Mouse (Mus musculus) intestine, postnatal 0 days (tissue): ENCODE results near the gene Gsg1l. TPM values are rescaled to one million over a fixed set of nuclear protein-coding genes. Genes with fewer than 3 reads are reported as not detected.

Experiments
- ATAC-seq: fragments of 200-750 bp; cut with Nextera tagmentation; 2 replicates; pipeline ENCODE4 v1.8.0; 2017; ENCODE audit warnings: mild to moderate bottlenecking, moderate TSS enrichment, moderate library complexity
- H3K27ac ChIP-seq: fragments of 300-500 bp; sonication (generic); 2 replicates; pipeline ENCODE4 v1.5.1; 2014; ENCODE audit warnings: mild to moderate bottlenecking, low read depth, low read length, moderate library complexity
- H3K27me3 ChIP-seq: fragments of 300-500 bp; sonication (generic); replicated peaks from 2 replicates; pipeline ENCODE4 v1.6.1; 2014; ENCODE audit warnings: low read length, mixed read lengths; ENCODE audit not compliant: control insufficient read depth, insufficient read depth
- H3K36me3 ChIP-seq: fragments of 300-500 bp; sonication (generic); 2 replicates; pipeline ENCODE4 v1.6.1; 2014; ENCODE audit warnings: mild to moderate bottlenecking, moderate library complexity; ENCODE audit not compliant: control insufficient read depth, insufficient read depth
- H3K4me1 ChIP-seq: fragments of 300-500 bp; sonication (generic); replicated peaks from 2 replicates; pipeline ENCODE4 v1.6.1; 2014; ENCODE audit warnings: antibody characterized with exemption, low read length, mixed read lengths; ENCODE audit not compliant: control insufficient read depth, insufficient read depth
- H3K4me2 ChIP-seq: fragments of 300-500 bp; sonication (generic); replicated peaks from 2 replicates; pipeline ENCODE4 v1.6.1; 2014; ENCODE audit warnings: low read depth, mild to moderate bottlenecking, moderate library complexity
- H3K4me3 ChIP-seq: fragments of 300-500 bp; sonication (generic); 2 replicates; pipeline ENCODE4 v1.5.1; 2014; ENCODE audit warnings: low read depth, low read length
- H3K9ac ChIP-seq: fragments of 300-500 bp; sonication (generic); 2 replicates; pipeline ENCODE4 v1.6.1; 2014; ENCODE audit warnings: mild to moderate bottlenecking, low read depth, low read length
- H3K9me3 ChIP-seq: fragments of 300-500 bp; sonication (generic); 2 replicates; pipeline ENCODE4 v1.6.1; 2016; ENCODE audit warnings: mixed run types; ENCODE audit not compliant: control insufficient read depth
- CTCF ChIP-seq: sonication (generic); IDR thresholded peaks from 2 replicates; pipeline ENCODE4 v1.5.1; 2016; ENCODE audit warnings: low read depth, mild to moderate bottlenecking, control low read depth, antibody characterized with exemption, moderate library complexity
- WGBS: fragments of 180-500 bp; shearing (Covaris S2); extraction: QIAGEN DNeasy Blood & Tissue Kit; methylation state at CpG from one replicate; pipeline ENCODE4 v1.1.7; 2014; 5-methylcytosine and 5-hydroxymethylcytosine counted together
- polyA plus RNA-seq: library from polyadenylated mRNA; unstranded; fragments of >200 nt; fragmentation: Nextera tagmentation; extraction: Ambion mirVana; gene quantifications from 2 replicates; pipeline ENCODE4 v1.2.1, GENCODE M21; 2015

The Gsg1l gene
- polyA plus RNA-seq, 1 experiment from 2014 or later: 0.52 TPM

GRCm38 (mm10) chr7:125988326-125988725 is 93.9 kb downstream of the Gsg1l start:
- Histone ChIP-seq H3K9ac (no peak overlapping the region), H3K27ac (no peak overlapping the region), H3K9me3 (no peaks in the 10 kb centered on the region), H3K4me2 (no peak overlapping the region), H3K4me1 (no peaks in the 10 kb centered on the region), H3K4me3 (no peak overlapping the region), H3K27me3 (no peaks in the 10 kb centered on the region), H3K36me3 (no peaks in the 10 kb centered on the region)
- ATAC-seq: no peak
- TF ChIP-seq CTCF: no peak
- WGBS: 90% methylated on average over 3 of the region's 3 CpGs

DNA sequence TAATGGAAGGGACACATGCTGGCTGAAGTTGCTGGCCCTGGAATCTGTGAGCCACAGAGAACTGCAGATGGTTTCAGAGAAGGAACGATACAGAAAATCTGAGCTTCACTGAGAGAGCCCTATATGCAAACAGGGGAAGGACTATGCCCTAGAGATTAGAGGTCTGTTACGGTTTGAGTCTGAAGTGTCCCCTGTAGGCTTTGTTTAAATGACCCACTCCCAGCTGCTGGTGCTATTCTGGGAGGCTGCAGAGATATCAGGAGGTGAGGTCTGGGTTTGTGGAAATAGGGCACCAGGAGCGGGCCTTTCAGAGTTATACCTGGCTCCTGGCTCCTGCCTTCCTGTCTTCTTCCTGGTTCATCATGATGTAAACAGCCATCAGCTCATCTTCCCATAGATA is 95.1 kb downstream of the Gsg1l start:
- Histone ChIP-seq H3K4me1 (no peaks in the 10 kb centered on the region), H3K27ac (no peak overlapping the region), H3K36me3 (no peaks in the 10 kb centered on the region), H3K9ac (no peak overlapping the region), H3K4me2 (no peak overlapping the region), H3K9me3 (no peaks in the 10 kb centered on the region), H3K27me3 (no peaks in the 10 kb centered on the region), H3K4me3 (no peak overlapping the region)
- ATAC-seq: no peak
- TF ChIP-seq CTCF: no peak
- 67% methylated on average over 3 of the region's 3 CpGs for WGBS

GRCm38 (mm10) chr7:125985565-125985964 is 96.6 kb downstream of the Gsg1l start:
- H3K4me2 ChIP-seq: no peak overlapping the region
- WGBS: 62% methylated on average over 10 of the region's 10 CpGs

DNA sequence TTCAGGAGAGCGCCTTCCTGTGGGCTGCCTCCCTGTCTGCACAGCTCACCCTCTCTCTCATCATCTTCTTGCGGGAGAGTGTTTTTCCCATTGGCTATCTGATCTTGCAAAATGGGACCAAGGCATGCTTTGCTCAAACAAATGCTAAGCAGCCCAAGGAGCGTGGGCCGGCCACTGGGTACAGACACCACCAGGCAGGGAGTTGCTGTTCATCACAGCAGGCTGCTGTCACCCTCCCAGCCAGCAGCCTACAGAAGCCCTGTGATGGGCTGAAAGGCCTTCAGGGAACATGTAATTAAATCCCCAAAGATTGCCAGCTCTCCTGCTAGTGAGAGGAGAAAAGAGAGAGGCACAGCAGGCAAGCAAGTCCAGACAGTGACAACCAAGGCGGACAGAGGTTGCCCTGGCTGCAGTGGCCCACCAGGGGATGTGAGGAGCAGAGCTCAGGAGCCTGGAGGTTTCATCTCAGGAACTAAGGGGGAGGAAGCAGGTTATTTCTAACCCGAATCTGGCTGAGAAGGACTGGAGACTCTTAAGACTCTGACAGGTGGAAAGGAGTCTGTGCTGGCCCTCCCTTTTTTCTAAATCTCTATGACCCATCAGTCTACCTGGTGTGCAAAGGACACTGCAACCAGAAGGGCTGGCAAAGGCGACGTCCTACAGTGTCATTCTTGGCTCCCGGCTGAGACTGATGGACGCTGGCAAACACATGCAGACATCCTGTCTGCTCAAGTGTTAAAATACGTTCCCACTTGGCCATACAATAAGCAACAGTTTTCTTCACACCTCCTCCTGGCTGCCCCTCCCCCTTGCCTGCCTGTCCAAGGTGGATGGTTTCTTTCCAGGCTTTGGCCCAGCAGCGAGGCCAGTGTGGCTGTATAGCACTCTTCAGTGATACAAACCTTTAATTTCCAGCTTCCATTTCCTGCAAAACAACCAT is 98.0 kb downstream of the Gsg1l start:
- Histone ChIP-seq H3K9me3 (no peaks in the 10 kb centered on the region), H3K4me2 (no peak overlapping the region), H3K27me3 (no peaks in the 10 kb centered on the region), H3K4me3 (no peak overlapping the region), H3K36me3 (no peaks in the 10 kb centered on the region), H3K4me1 (no peaks in the 10 kb centered on the region), H3K27ac (no peak overlapping the region), H3K9ac (no peak overlapping the region)
- WGBS: 41% methylated on average over 12 of the region's 12 CpGs
- TF ChIP-seq CTCF: 0 out of 2 replicates have a peak, but pooled peaks have one; percentile 4
- ATAC-seq: no peak

More at GRCm38 (mm10) chr7:125985565-125985964, 96.6 kb downstream of the Gsg1l start:
- TF ChIP-seq CTCF: no peak
- Histone ChIP-seq H3K27ac (no peak overlapping the region), H3K27me3 (no peaks in the 10 kb centered on the region), H3K36me3 (no peaks in the 10 kb centered on the region), H3K4me1 (no peaks in the 10 kb centered on the region), H3K9ac (no peak overlapping the region), H3K9me3 (no peaks in the 10 kb centered on the region), H3K4me3 (no peak overlapping the region)
- no peak for ATAC-seq

GRCm38 (mm10) chr7:125979591-125979990 is 102.6 kb downstream of the Gsg1l start:
- H3K27me3 ChIP-seq: no peaks in the 10 kb centered on the region
- H3K4me2 ChIP-seq: no peak overlapping the region
- H3K36me3 ChIP-seq: no peaks in the 10 kb centered on the region
- 79% methylated on average over 8 of the region's 8 CpGs for WGBS
- no peak for TF ChIP-seq CTCF
- H3K4me1 ChIP-seq: no peaks in the 10 kb centered on the region
- H3K9ac ChIP-seq: no peak overlapping the region
- no peaks in the 10 kb centered on the region for H3K9me3 ChIP-seq
- no peak for ATAC-seq
- no peak overlapping the region for H3K27ac ChIP-seq
- no peak overlapping the region for H3K4me3 ChIP-seq

- Histone ChIP-seq H3K27ac (no peak overlapping the region), H3K4me2 (no peak overlapping the region), H3K9me3 (no peaks in the 10 kb centered on the region), H3K4me3 (no peak overlapping the region), H3K27me3 (no peaks in the 10 kb centered on the region), H3K9ac (no peak overlapping the region), H3K36me3 (no peaks in the 10 kb centered on the region), H3K4me1 (no peaks in the 10 kb centered on the region)
- no peak for ATAC-seq
- no peak for TF ChIP-seq CTCF
- 60% methylated on average over 9 of the region's 9 CpGs for WGBS
Measured at GRCm38 (mm10) chr7:125976695-125977094, 105.5 kb downstream of the Gsg1l start.
